Mouse (Mus musculus): ENCODE data around the gene Hbb-bh1. TPM values are rescaled to one million over a fixed set of nuclear protein-coding genes. Genes with fewer than 3 reads are reported as not detected.
"Not testable (repeated sequence)": the region's sequence is repeated elsewhere in the genome, so short reads cannot be mapped to it uniquely, and the experiment has no call there.

Gene Hbb-bh1
- total RNA-seq, 4 experiments from 2014 or later: not detected

- no peak for DNase-seq (ENCODE audit: low spot score in 2 of 2)
Observed at GRCm38 (mm10) chr7:103812174-103812573, 30.8 kb downstream of the Hbb-bh1 start.

- DNase-seq (ENCODE audit: low spot score in 2 of 2): no peak
Observed at GRCm38 (mm10) chr7:103811223-103811845, 31.6 kb downstream of the Hbb-bh1 start.

- DNase-seq (ENCODE audit: low spot score in 2 of 2): no peak
Observed at GRCm38 (mm10) chr7:103810746-103811145, 32.2 kb downstream of the Hbb-bh1 start.

- DNase-seq (ENCODE audit: low spot score in 2 of 2): no peak
Observed at GRCm38 (mm10) chr7:103810296-103810695, 32.7 kb downstream of the Hbb-bh1 start.

GRCm38 (mm10) chr7:103809801-103810155 is 33.2 kb downstream of the Hbb-bh1 start:
- DNase-seq (ENCODE audit: low spot score in 2 of 2): no peak

GRCm38 (mm10) chr7:103808971-103809800 is 33.8 kb downstream of the Hbb-bh1 start:
- DNase-seq (ENCODE audit: low spot score in 2 of 2): no peak

- not testable (repeated sequence) for DNase-seq (ENCODE audit: low spot score in 2 of 2)
Observed at GRCm38 (mm10) chr7:103808120-103808519, 34.8 kb downstream of the Hbb-bh1 start.

- no peak for DNase-seq (ENCODE audit: low spot score in 2 of 2)
Observed at GRCm38 (mm10) chr7:103806856-103807255, 36.1 kb downstream of the Hbb-bh1 start.

GRCm38 (mm10) chr7:103792669-103793388 is 50.1 kb downstream of the Hbb-bh1 start:
- no peak for DNase-seq (ENCODE audit: low spot score in 2 of 2)

GRCm38 (mm10) chr7:103791721-103792120 is 51.2 kb downstream of the Hbb-bh1 start, which contains the start of gene Olfr67:
TSS of gene Olfr67 (minus strand) at chr7:103791821.
- DNase-seq (ENCODE audit: low spot score in 2 of 2): no peak

Other genes starting within 250 kb of the Hbb-bh1 start
- not detected for gene Olfr619, start 242.6 kb downstream of the Hbb-bh1 start, total RNA-seq (2022)
- gene Olfr620, start 230.6 kb downstream of the Hbb-bh1 start, total RNA-seq (2022): not detected
- not detected for gene Olfr622, start 200.5 kb downstream of the Hbb-bh1 start, total RNA-seq (2022)
- gene Olfr623, start 179.5 kb downstream of the Hbb-bh1 start, total RNA-seq (2022): not detected
- under 1 TPM in 1 of 4 experiments, not detected in 3; 0.06 TPM for gene Olfr624, start 172.0 kb downstream of the Hbb-bh1 start, total RNA-seq (2022)
- not detected for gene Olfr625-ps1, start 160.4 kb downstream of the Hbb-bh1 start, total RNA-seq (2022)
- gene Olfr243, start 128.5 kb downstream of the Hbb-bh1 start, total RNA-seq (2022): not detected
- not detected for gene Olfr628, start 112.8 kb downstream of the Hbb-bh1 start, total RNA-seq (2022)
- gene Olfr629, start 98.2 kb downstream of the Hbb-bh1 start, total RNA-seq (2022): not detected
- not detected for gene Olfr630, start 85.8 kb downstream of the Hbb-bh1 start, total RNA-seq (2022)
- gene Olfr69, start 71.6 kb downstream of the Hbb-bh1 start, total RNA-seq (2022): not detected
- not detected for gene Olfr68, start 63.5 kb downstream of the Hbb-bh1 start, total RNA-seq (2022)
- not detected for gene Olfr67, start 51.3 kb downstream of the Hbb-bh1 start, total RNA-seq (2022)
- 10 to 100 TPM; 18.7 to 28.1 (median 21.1) TPM for gene Hbb-bt, start 29.2 kb downstream of the Hbb-bh1 start, total RNA-seq (2022)
- gene Hbb-bs, start 15.1 kb downstream of the Hbb-bh1 start, total RNA-seq (2022): 100 to 1,000 TPM; 155 to 350 (median 222) TPM
- not detected for gene Hbb-bh2, start 2.6 kb downstream of the Hbb-bh1 start, total RNA-seq (2022)
- not detected for gene Hbb-y, start 10.1 kb upstream of the Hbb-bh1 start, total RNA-seq (2022)
- gene Olfr66, start 43.1 kb upstream of the Hbb-bh1 start, total RNA-seq (2022): not detected
- gene Olfr64, start 51.3 kb upstream of the Hbb-bh1 start, total RNA-seq (2022): not detected
- gene Olfr65, start 60.3 kb upstream of the Hbb-bh1 start, total RNA-seq (2022): not detected
- not detected for gene Olfr631, start 85.7 kb upstream of the Hbb-bh1 start, total RNA-seq (2022)
- not detected for gene Olfr632, start 91.2 kb upstream of the Hbb-bh1 start, total RNA-seq (2022)
- gene Olfr633, start 101.3 kb upstream of the Hbb-bh1 start, total RNA-seq (2022): not detected
- gene Olfr635, start 128.0 kb upstream of the Hbb-bh1 start, total RNA-seq (2022): under 1 TPM in 3 of 4 experiments, not detected in 1; 0.04 to 0.05 (median 0.04) TPM
- gene Olfr638, start 155.6 kb upstream of the Hbb-bh1 start, total RNA-seq (2022): not detected
- under 1 TPM in 3 of 4 experiments, not detected in 1; 0.06 to 0.31 (median 0.18) TPM for gene Olfr639, start 174.1 kb upstream of the Hbb-bh1 start, total RNA-seq (2022)
- gene Olfr640, start 182.4 kb upstream of the Hbb-bh1 start, total RNA-seq (2022): not detected
- gene Olfr641, start 192.3 kb upstream of the Hbb-bh1 start, total RNA-seq (2022): not detected
- not detected for gene Olfr642, start 209.5 kb upstream of the Hbb-bh1 start, total RNA-seq (2022)
- gene 4930516K23Rik, start 218.3 kb upstream of the Hbb-bh1 start, total RNA-seq (2022): not detected
- gene Olfr644, start 228.7 kb upstream of the Hbb-bh1 start, total RNA-seq (2022): not detected
- not detected for gene Olfr645, start 242.3 kb upstream of the Hbb-bh1 start, total RNA-seq (2022)

All from layer of hippocampus, adult 8-10 months (tissue).